Mouse (Mus musculus) hindbrain, embryonic 13.5 days (tissue): ENCODE measurements around the gene Hmgb1. TPM values are rescaled to one million over a fixed set of nuclear protein-coding genes. Genes with fewer than 3 reads are reported as not detected.

Experiments used
- ATAC-seq: fragments of 200-750 bp; cut with Nextera tagmentation; 2 replicates; pipeline ENCODE4 v1.8.0; 2017; ENCODE audit warnings: moderate TSS enrichment; ENCODE audit not compliant: low FRiP score
- H3K27ac ChIP-seq: fragments of 300-500 bp; sonication (generic); 2 replicates; pipeline ENCODE4 v1.5.1; 2015; ENCODE audit warnings: inconsistent platforms, mild to moderate bottlenecking, moderate library complexity
- H3K27me3 ChIP-seq: fragments of 300-500 bp; sonication (generic); 2 replicates; pipeline ENCODE4 v1.6.1; 2015; ENCODE audit warnings: mild to moderate bottlenecking, inconsistent platforms
- H3K36me3 ChIP-seq: fragments of 300-500 bp; sonication (generic); 2 replicates; pipeline ENCODE4 v1.6.1; 2015; ENCODE audit warnings: mild to moderate bottlenecking, inconsistent platforms
- H3K4me1 ChIP-seq: fragments of 300-500 bp; sonication (generic); replicated peaks from 2 replicates; pipeline ENCODE4 v1.6.1; 2015; ENCODE audit warnings: inconsistent platforms
- H3K4me2 ChIP-seq: fragments of 300-500 bp; sonication (generic); 2 replicates; pipeline ENCODE4 v1.6.1; 2015; ENCODE audit warnings: inconsistent platforms, mild to moderate bottlenecking, moderate library complexity
- H3K4me3 ChIP-seq: fragments of 300-500 bp; sonication (generic); 2 replicates; pipeline ENCODE4 v1.5.1; 2015; ENCODE audit warnings: mild to moderate bottlenecking, inconsistent platforms
- H3K9ac ChIP-seq: fragments of 300-500 bp; sonication (generic); 2 replicates; pipeline ENCODE4 v1.6.1; 2015; ENCODE audit warnings: mild to moderate bottlenecking, inconsistent platforms
- H3K9me3 ChIP-seq: fragments of 300-500 bp; sonication (generic); 2 replicates; pipeline ENCODE4 v1.6.1; 2016; ENCODE audit warnings: inconsistent platforms
- WGBS: fragments of 180-500 bp; shearing (Covaris S2); methylation state at CpG from one replicate; pipeline ENCODE4 v1.1.7; 2015; 5-methylcytosine and 5-hydroxymethylcytosine counted together
- polyA plus RNA-seq: library from polyadenylated mRNA; unstranded; fragments of >200 nt; fragmentation: Nextera tagmentation; extraction: Ambion mirVana; gene quantifications from 2 replicates; pipeline ENCODE4 v1.2.1, GENCODE M21; 2015

The Hmgb1 gene
- 984 and 1,014 TPM in 2 replicates for polyA plus RNA-seq

GRCm38 (mm10) chr5:149184104-149184843 is at the start of gene Hmgb1, which contains the start of gene Uspl1:
Hmgb1 (minus strand) TSS chr5:149184489.
Uspl1 (plus strand) TSS chr5:149184350.
- Histone ChIP-seq H3K4me3 (peak within 1 kb of the TSS; percentile 67), H3K9ac (peak within 1 kb of the TSS; percentile 85), H3K27ac (peak within 1 kb of the TSS; percentile 94), H3K4me1 (peaks cover 26% of the 10 kb centered on the region), H3K9me3 (no peaks in the 10 kb centered on the region), H3K4me2 (peak within 1 kb of the TSS; percentile 67), H3K36me3 (peaks cover 9% of the 10 kb centered on the region), H3K27me3 (no peaks in the 10 kb centered on the region)
- WGBS, result under 1% methylated on average over 51 of the region's 59 CpGs
- peak; percentile 99 for ATAC-seq

DNA sequence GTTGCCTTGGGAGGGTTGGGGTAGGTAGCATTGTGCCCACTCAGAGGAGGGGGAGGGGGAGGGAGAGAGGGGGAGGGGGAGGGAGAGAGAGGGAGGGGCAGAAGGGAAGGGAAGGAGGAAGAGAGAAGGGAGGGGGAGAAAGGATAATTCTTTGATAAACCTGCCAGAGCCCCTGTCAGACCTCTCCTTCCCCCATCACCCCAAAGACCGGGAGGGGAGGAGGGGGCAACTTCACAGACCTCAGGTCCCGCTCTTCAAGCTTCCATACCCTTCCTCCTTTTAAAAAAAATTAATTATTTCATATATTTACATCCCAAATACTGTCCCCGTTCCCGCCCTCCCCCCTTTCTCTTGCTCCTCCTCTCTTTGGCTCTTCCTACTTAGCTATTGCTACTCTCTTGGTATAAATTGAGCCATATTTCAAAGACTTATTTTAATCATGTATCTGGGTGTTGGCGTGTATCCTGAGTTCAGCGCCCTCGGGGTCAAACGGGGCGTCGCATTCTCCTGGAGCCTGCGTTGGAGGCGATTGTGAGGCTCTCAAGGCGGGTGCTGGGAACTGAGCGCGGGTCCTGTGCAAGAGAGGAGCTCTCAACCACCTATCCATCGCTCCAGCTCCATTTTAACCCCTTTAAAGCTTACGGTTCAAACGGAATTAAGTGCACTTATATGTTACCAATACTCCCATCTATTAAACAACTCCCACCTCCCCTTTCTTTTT is 45.5 kb upstream of the Hmgb1 start:
- Histone ChIP-seq H3K36me3 (no peaks in the 10 kb centered on the region), H3K4me3 (peak overlapping the region; percentile 49), H3K4me2 (peak overlapping the region; percentile 49), H3K4me1 (no peaks in the 10 kb centered on the region; the same call in 1 of the 2 replicates), H3K27ac (peak overlapping the region; percentile 90), H3K27me3 (no peaks in the 10 kb centered on the region), H3K9me3 (no peaks in the 10 kb centered on the region), H3K9ac (peak overlapping the region; percentile 64)
- 73% methylated on average over 18 of the region's 18 CpGs for WGBS
- ATAC-seq, result peak; percentile 16; the same call in 1 of the 2 replicates

GRCm38 (mm10) chr5:149228700-149229618 is 44.7 kb upstream of the Hmgb1 start:
- ATAC-seq, result peak; percentile 98
- Histone ChIP-seq H3K4me3 (peak overlapping the region; percentile 49), H3K36me3 (no peaks in the 10 kb centered on the region), H3K27me3 (no peaks in the 10 kb centered on the region), H3K4me2 (peak overlapping the region; percentile 49), H3K27ac (peak overlapping the region; percentile 90), H3K4me1 (peaks cover 8% of the 10 kb centered on the region), H3K9ac (peak overlapping the region; percentile 64), H3K9me3 (no peaks in the 10 kb centered on the region)
- WGBS, result 3% methylated on average over 55 of the region's 55 CpGs

- no peak overlapping the region for H3K4me2 ChIP-seq
- no peak overlapping the region for H3K9ac ChIP-seq
- no peaks in the 10 kb centered on the region for H3K9me3 ChIP-seq
- H3K27me3 ChIP-seq, result no peaks in the 10 kb centered on the region
- no peak overlapping the region for H3K4me3 ChIP-seq
- H3K4me1 ChIP-seq, result peaks cover 12% of the 10 kb centered on the region
- H3K27ac ChIP-seq, result no peak overlapping the region
- WGBS, result 23% methylated on average over 7 of the region's 7 CpGs
- no peak for ATAC-seq
- H3K36me3 ChIP-seq, result no peaks in the 10 kb centered on the region
These were observed 40.4 kb upstream of the Hmgb1 start for GRCm38 (mm10) chr5:149224666-149225065.

DNA sequence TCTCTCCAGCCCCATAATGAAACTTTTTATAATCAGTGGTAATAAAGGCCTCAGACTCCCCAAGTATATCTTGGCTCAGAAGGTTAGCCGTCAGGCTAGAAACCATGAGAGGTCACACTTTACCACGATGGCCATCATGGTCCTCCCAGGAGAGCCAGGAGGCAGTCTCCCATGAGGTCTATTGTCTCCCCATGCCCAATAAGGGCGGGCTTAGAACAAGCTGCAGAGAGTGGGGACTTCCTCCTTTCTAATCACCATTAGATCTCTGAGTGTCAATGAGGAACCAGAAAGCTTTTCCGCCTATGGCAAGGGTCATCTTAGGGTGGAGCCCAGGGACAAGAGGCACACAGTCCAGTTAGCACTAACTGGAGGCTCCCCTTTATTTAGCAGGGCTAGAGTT is 37.1 kb upstream of the Hmgb1 start:
- Histone ChIP-seq H3K4me2 (no peak overlapping the region), H3K27ac (no peak overlapping the region), H3K9me3 (no peaks in the 10 kb centered on the region), H3K4me1 (peaks cover 12% of the 10 kb centered on the region), H3K9ac (no peak overlapping the region), H3K4me3 (no peak overlapping the region), H3K36me3 (peaks cover 12% of the 10 kb centered on the region), H3K27me3 (no peaks in the 10 kb centered on the region)
- ATAC-seq, result no peak
- WGBS, result 94% methylated on average over 4 of the region's 4 CpGs

DNA sequence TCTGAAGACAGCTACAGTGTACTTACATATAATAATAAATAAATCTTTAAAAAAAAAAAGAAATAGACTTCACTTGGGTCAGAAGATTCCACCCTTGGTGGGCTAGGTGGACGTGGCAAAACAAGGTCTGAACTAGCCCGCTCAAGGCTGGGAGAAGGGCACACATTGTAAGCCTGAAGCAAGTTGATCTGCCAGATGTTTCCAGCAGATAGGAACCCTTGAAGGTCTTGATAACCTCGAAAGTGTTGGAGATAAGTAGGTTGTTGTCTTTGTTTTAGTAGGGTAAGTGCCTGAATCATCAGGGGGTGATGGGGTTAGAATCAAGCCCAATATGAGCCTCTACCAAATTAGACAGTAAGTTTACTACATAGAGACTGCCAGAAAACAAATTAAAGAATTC is 35.2 kb upstream of the Hmgb1 start:
- no peak overlapping the region for H3K4me3 ChIP-seq
- H3K4me1 ChIP-seq, result peaks cover 9% of the 10 kb centered on the region
- H3K27ac ChIP-seq, result no peak overlapping the region
- no peaks in the 10 kb centered on the region for H3K27me3 ChIP-seq
- H3K9ac ChIP-seq, result no peak overlapping the region
- peaks cover 31% of the 10 kb centered on the region for H3K36me3 ChIP-seq
- WGBS, result 87% methylated on average over 3 of the region's 3 CpGs
- no peak for ATAC-seq
- H3K9me3 ChIP-seq, result no peaks in the 10 kb centered on the region
- no peak overlapping the region for H3K4me2 ChIP-seq

DNA sequence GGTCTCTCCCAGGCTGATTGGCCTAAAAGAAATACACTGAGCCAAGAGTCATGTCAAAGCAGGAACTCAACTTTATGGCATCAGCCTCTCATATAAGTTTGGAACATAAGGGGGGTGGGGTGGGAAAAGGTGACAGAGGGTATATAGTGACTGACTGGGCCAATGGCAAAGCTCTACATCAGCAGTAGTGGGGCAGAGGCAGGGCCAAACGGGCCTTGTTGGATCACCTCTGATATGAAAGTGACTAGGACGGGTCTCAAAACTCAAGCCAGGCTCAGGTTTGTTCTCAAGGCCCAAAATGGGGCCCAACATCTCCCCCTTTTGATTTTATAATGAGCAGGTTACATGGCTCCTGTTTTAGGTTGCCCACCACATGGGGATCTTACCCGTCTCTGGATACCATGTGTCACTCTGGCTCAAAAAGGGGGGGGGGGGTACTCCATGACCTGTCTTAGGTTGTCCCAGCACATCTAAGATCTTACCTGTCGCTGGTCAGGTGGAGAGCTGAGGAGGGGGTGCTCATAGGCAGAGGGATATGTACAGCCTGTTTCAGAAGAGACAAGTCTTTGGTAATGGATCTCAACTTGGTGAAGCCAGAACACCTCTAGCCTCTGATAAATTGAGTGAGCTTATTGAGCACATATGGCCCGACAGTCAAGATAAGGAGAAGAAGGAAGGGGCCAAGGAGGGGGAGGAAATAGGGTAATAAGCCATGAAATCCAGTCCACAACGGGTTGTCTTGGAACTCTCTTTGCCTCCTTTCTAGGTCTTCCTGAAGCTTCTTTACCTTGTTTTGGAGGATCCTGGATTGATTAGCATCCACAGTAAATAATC is 33.5 kb upstream of the Hmgb1 start:
- no peaks in the 10 kb centered on the region for H3K4me1 ChIP-seq
- no peak for ATAC-seq
- H3K4me2 ChIP-seq, result no peak overlapping the region
- H3K9me3 ChIP-seq, result no peaks in the 10 kb centered on the region
- H3K4me3 ChIP-seq, result no peak overlapping the region
- peaks cover 48% of the 10 kb centered on the region for H3K36me3 ChIP-seq
- 89% methylated on average over 6 of the region's 6 CpGs for WGBS
- no peak overlapping the region for H3K9ac ChIP-seq
- H3K27me3 ChIP-seq, result no peaks in the 10 kb centered on the region
- H3K27ac ChIP-seq, result no peak overlapping the region

DNA sequence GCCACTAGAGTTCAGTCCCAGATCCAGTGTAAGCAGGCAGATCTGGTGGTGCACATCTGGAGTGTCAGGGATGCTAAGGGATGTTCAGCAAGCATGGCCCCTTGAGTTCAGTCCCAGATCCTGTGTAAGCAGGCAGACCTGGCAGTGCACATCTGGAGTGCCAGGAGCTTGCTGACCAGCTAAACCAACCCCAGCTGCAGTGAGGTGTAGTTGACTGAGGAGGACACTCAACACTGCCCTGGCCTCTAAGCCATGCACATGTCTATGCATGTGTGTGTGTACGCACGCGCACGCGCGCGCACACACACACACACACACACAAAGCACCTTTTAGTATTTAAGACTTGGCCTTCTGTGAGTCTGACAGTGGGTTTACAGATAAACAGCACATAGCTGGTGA is 31.3 kb upstream of the Hmgb1 start:
- Histone ChIP-seq H3K4me2 (no peak overlapping the region), H3K27ac (no peak overlapping the region), H3K9me3 (no peaks in the 10 kb centered on the region), H3K4me3 (no peak overlapping the region), H3K36me3 (peaks cover 67% of the 10 kb centered on the region), H3K4me1 (no peaks in the 10 kb centered on the region), H3K9ac (no peak overlapping the region), H3K27me3 (no peaks in the 10 kb centered on the region)
- ATAC-seq, result no peak
- over 99% methylated on average over 7 of the region's 7 CpGs for WGBS

GRCm38 (mm10) chr5:149212806-149213205 is 28.5 kb upstream of the Hmgb1 start:
- Histone ChIP-seq H3K9ac (no peak overlapping the region), H3K27me3 (no peaks in the 10 kb centered on the region), H3K4me2 (no peak overlapping the region), H3K4me1 (peaks cover 11% of the 10 kb centered on the region), H3K9me3 (no peaks in the 10 kb centered on the region), H3K36me3 (peaks cover 81% of the 10 kb centered on the region), H3K27ac (no peak overlapping the region), H3K4me3 (no peak overlapping the region)
- 79% methylated on average over 4 of the region's 4 CpGs for WGBS
- ATAC-seq, result no peak

GRCm38 (mm10) chr5:149211041-149211440 is 26.8 kb upstream of the Hmgb1 start:
- Histone ChIP-seq H3K4me1 (peaks cover 12% of the 10 kb centered on the region), H3K4me3 (no peak overlapping the region), H3K9ac (no peak overlapping the region), H3K9me3 (no peaks in the 10 kb centered on the region), H3K36me3 (peaks cover 69% of the 10 kb centered on the region), H3K4me2 (no peak overlapping the region), H3K27ac (no peak overlapping the region), H3K27me3 (no peaks in the 10 kb centered on the region)
- ATAC-seq, result no peak
- WGBS, result 74% methylated on average over 4 of the region's 4 CpGs

DNA sequence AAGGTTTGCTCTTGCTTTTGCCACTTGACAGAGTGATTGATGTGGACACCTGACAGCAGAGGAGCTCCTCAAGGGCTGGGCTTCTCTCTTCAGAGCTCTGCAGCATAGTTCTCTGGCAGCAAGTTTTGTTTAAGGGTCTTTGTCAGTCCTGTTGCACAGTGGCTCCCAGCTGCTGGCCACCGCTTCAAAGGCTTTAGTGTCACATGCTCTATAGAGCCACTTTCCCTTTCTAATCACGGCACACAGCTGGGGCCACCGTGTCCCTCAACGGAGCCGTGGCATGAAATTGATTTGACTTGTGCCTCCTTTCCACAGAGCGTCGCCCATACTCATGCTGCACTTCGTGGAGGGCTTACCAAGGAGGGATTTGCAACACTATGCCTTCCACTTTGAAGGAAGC is 25.0 kb upstream of the Hmgb1 start:
- H3K9me3 ChIP-seq, result no peaks in the 10 kb centered on the region
- no peak overlapping the region for H3K4me3 ChIP-seq
- H3K9ac ChIP-seq, result no peak overlapping the region
- no peak overlapping the region for H3K4me2 ChIP-seq
- peaks cover 12% of the 10 kb centered on the region for H3K4me1 ChIP-seq
- no peaks in the 10 kb centered on the region for H3K27me3 ChIP-seq
- no peak overlapping the region for H3K27ac ChIP-seq
- H3K36me3 ChIP-seq, result peaks cover 65% of the 10 kb centered on the region
- ATAC-seq, result peak; percentile 69; the same call in 1 of the 2 replicates
- 11% methylated on average over 8 of the region's 8 CpGs for WGBS
